Mouse (Mus musculus) lung, adult 2 months (tissue): Measurements from ENCODE around the gene Col6a5.

Experiments
- CTCF ChIP-seq: fragments of 200-500 bp; IDR thresholded peaks from 2 replicates; pipeline ENCODE4 v1.5.1; 2011; ENCODE audit warnings: mild to moderate bottlenecking, low read length, control low read depth; ENCODE audit not compliant: insufficient read depth
- POLR2A ChIP-seq: fragments of 200-500 bp; IDR thresholded peaks from 2 replicates; pipeline ENCODE4 v1.6.1; 2011; ENCODE audit warnings: low read depth, mild to moderate bottlenecking, control low read depth, low read length, borderline replicate concordance; ENCODE audit errors: extremely low read depth

- no peak for TF ChIP-seq POLR2A
- no peak for TF ChIP-seq CTCF
Observed at GRCm38 (mm10) chr9:105907411-105907810, 53.0 kb downstream of the Col6a5 start.
